Mouse (Mus musculus): ENCODE measurements around the gene Olfr223.
"Not testable (repeated sequence)": the region's sequence is repeated elsewhere in the genome, so short reads cannot be mapped to it uniquely, and the experiment has no call there.

Olfr223 gene

DNA sequence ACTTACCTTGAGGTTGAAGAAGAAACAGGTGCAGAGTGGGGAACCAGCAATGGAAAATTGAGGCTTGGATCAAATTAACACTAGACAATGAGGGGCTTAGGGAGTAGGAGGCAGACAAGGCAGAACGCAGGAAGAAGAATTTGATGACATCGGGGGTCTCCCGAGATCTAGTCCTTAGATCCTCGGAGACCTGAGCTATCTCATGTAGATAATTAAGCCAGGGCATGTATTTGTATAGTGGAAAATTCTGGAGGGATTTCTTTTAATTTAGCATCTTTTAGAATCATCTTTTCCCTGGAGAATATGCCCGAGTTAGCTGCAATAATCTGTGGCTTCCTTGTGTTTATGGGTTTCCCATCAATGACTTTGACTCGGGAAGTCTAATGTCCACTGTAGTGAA is at the start of gene Olfr223:
TSS of gene Olfr223 (minus strand) at position 101 of the 400 bp plus-strand sequence.
- DNase-seq (ENCODE audit: low spot score): no peak

DNA sequence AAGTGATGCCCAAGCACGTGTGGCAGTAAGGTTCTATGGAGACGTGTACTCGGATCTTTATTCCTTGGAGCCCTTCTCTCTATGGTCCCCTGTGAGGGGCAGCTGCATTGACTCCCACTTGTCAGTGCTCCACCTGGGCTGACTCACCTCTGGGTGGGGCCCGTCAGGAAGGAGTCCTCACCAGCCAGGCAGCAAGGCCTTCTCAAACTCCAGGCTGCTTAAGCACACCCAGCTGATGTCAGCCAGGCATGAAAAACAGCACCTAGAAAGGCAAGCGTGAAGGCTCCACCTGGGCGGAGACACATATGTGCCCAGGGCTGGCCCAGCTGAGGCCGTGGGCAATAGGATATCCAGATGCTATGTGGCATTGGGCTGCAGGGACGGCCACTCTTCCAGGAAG is 49.3 kb upstream of the Olfr223 start:
- DNase-seq (ENCODE audit: low spot score): no peak

DNA sequence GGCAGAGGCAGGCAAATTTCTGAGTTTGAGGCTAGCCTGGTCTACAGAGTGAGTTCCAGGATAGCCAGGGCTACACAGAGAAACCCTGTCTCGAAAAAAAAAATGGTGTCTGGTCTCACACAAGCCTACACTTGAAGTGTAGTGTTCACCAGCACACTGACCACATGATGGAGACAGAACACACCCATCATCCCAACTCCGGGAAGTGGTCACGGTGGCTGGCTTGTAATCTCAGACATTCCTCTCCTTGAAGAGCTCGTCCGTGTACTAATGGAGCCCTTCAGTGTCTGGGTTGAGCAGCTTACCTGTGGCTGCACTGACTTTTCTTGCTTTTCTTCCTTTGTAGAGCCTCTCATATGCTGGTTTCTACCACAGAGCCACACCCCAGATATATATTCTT is 48.1 kb upstream of the Olfr223 start:
- DNase-seq (ENCODE audit: low spot score): no peak

DNA sequence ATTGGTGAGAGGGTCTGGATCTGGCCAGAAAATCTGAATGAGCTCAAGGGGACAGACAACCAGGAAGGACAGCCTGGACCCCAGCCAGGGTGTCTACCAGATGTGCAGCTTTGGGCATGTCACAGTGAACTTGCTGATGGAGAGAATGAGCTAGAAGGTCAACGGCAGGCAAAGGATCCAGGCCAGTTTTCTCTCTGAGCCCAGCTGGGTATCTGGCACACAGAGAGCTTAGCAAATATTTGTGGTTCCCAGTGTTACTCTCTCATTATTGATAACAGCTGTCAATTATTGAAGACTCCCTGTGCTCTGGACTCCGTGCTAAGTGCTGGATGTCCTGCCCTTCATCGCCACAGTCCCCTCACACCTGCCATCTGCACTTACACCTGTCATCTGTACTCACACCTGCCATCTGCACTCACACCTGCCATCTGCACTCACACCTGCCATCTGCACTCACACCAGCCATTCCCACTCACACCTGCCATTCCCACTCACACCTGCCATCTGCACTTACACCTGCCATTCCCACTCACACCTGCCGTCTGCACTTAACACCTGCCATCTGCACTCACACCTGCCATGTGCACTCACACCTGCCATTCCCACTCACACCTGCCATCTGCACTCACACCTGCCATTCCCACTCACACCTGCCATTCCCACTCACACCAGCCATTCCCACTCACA is 47.0 kb upstream of the Olfr223 start:
- no peak for DNase-seq (ENCODE audit: low spot score)

DNA sequence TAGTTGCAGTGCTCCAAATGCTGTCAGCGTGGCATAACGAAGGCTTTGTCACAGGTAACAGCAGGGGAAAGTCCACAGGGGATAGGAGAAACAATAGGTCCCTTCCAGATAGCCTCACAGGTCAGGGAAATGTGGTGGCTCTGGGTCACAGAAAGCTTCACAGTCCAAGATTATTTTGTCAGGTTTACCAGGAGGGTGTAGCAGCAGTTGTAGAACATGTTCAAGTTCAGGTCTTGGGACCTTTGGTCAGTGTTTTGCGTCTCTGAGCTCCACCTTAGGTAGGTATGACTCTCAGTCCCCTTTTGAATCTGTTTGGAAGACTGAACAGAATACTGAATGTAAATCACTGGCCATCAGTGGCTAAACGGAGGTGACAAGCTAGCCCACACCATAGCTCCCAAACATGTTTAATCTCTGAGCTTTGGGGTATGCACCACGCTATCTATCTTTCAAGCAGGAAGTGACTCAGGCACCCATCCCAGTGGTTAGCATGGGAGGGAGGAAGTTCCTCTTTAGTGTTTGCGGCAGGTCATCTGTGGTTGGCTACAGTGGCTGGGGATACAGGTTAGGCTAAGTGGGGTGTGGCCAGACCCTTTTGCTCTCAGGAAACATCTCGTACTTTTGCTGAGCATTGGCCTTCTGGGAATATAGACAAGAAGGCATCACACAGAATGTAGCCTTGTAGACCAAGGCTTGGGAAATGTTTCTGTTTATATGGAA is 43.8 kb upstream of the Olfr223 start:
- DNase-seq (ENCODE audit: low spot score): no peak

DNA sequence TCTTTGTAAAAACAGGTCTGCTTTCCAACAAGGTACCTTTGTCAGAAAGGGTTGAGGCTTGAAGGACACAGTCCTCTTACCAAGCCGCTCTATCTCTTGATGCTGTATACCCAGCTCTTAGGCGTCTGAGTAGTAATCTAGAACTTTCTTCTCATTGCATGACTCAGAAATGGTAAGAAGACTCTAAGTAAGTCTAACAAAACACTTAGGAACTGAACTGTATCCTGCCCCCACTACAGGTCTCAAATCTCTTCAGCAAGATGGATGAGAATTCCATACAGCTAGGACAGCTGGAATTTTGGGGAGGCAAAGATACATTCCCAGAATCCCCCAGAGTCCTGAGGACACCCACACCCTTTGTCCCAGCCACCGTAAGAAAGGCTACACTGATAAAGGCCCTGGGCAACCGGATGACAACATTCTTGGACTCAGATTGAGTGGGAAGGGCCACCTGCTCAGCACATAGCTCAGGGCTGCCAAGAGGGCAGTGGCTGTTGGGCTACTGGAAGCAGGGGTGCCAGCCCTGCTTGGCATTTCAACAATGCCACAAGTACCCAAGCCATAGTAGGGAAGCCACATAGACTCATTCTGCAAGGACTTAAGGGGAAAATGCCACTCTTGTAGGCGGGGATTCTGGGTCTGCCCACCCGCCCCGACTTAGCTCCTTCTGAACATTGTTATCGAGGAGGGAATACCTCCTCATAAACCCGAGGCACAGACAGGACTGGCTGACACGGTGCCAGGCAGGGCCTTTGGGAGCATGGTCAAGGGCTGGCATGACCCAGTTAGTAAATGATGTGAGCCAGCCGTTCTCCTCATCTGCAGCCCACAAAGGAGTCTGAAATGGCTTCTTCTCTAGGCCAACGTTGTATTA is 43.0 kb upstream of the Olfr223 start:
- no peak for DNase-seq (ENCODE audit: low spot score)

DNA sequence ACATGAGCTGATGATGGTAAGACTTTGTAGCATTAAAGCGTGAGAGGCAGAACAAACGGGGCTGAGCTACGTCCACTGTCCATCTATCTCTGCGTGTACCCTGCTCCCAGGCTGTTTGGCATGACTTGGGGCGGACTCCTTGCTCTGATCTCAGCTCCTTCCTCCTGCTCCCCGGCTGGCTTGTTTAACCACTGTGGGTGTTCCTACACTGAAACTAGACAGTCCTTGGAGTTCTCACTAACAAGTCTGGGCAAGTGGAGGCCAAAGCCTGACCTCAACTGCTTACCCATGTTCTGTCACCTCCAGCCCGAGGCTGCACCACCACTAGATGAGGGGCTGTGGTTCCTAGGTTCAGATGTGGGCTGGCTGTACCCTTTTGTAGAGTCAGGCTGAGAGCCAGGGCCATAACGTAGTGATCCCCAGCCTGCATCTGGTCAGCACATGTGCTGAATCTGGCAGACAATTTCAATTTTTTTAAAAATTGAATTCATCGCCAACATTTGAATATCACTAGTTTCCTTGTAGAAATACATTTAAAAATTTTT is 42.2 kb upstream of the Olfr223 start:
- no peak for DNase-seq (ENCODE audit: low spot score)

DNA sequence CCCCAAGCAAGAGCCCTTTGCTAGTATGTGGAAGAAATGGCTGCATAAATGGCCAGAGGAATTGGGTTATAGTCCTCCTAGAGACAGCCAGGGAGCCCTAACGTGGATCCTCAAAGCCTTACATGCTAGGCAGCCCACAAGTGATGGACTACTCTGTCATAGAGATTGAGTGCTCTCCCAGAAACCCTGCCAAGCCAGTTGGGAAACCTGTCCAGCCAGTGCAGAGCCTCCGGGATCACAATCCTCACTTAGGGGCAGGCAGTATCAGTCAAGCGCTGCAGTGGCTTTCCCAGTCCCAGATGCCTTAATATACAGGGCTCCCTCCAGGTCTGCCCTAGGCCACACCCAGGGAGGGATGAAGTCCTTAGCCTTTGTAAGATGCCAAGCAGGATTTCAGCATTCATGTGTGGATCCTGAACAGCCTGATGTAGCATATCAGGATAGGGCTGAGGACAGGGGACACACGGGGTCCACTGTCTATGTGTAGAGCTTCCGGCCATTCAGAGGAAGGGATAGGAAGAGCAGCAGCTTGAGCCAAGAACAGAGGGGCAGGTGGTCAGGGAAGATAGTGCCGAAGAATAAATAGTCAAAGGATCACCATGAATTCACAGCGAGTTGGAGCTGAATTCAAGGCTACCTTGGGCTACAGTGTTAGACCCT is 41.0 kb upstream of the Olfr223 start:
- DNase-seq (ENCODE audit: low spot score): no peak

DNA sequence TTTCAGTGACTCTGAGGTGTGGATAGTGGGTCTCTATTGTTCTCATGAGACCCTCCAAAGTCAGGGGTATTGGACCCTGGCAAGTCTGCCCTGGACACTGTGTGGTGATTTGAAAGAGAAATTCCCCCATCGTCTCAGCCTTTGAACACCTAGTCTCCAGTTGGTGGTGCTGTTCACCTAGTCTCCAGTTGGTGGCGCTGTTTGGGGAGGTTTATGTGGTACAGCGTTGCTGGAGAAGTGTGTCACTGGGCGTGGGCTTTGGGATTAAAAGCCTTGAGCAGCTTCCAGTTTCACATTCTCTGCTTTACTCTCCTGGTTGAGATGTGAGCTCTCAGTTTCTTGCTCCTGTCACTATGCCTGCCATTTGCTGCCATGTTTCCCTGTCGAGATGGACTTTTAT is 39.9 kb upstream of the Olfr223 start:
- no peak for DNase-seq (ENCODE audit: low spot score)

DNA sequence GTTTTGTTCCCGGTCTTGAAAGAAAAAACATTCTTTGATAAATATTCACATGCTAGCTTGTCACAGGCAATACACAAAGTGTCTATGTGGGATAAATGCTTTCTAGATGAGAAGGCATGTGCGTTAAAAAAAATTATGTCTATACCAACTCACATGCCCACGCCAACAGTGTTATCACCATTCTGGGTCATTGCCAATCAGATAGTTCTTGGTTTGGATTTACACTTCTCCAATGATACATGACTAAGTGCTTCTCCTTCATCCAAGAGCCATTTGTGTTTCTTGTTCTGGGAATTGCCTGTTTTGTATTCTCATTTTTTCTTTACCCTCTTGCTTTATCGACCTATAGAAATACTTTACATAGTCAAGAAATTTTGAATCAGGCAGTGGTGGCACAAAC is 38.9 kb upstream of the Olfr223 start:
- no peak for DNase-seq (ENCODE audit: low spot score)

DNA sequence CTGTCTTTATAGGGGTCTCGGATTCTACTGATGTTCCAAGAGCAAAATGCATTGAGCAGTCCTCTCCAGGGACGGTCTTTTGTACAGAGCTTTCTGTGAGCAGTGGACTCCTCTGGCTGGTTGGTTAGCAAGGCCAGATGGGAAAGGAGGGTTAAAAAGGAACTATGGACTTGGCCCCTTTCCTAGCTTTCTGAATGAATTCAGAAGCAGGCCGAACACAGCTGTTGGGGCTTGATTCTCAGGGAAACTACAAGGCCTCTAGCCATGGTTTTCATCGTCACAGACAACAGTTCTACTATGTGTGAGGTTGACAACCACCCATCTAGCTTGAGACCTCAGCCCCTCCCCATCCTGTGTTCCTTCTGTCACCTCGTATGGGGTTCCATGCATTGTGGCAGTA is 36.8 kb upstream of the Olfr223 start:
- no peak for DNase-seq (ENCODE audit: low spot score)

DNA sequence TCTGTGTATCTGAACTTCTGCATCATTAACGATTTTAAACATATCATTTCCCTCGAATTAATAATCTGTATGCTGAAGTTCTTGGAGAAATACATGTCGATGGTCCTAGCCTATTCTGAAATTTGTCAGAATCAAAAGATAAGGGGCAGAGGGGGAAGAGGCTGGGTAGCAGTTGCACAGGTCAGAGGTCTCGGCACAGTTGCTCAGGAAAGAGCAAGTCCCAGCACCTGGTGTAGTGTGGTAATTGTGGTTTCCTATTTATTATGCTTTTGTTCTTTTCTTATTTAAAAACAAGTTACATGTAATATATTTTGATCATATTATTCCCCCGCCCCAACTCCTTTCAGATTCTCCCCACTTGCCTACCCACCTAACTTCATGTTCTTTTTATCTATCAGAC is 35.1 kb upstream of the Olfr223 start:
- DNase-seq (ENCODE audit: low spot score): no peak

DNA sequence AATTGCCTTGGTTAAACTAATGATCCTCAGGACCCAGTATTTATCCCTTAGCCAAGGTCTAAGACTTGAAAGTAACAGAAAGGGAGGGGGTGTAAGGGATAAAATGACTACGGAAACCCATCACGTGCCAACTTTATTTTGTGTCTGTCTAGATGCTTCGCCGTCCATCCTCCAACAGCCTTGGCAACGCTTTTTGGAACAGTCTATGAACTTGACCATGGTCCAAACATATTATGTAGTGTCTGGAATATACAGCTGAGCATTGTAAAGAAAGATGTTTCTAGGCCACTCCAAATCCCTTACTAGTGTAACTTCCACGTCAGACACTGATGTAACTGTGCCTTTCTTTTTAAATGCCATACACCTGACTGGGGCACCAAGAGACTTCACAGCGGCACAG is 33.1 kb upstream of the Olfr223 start:
- no peak for DNase-seq (ENCODE audit: low spot score)

DNA sequence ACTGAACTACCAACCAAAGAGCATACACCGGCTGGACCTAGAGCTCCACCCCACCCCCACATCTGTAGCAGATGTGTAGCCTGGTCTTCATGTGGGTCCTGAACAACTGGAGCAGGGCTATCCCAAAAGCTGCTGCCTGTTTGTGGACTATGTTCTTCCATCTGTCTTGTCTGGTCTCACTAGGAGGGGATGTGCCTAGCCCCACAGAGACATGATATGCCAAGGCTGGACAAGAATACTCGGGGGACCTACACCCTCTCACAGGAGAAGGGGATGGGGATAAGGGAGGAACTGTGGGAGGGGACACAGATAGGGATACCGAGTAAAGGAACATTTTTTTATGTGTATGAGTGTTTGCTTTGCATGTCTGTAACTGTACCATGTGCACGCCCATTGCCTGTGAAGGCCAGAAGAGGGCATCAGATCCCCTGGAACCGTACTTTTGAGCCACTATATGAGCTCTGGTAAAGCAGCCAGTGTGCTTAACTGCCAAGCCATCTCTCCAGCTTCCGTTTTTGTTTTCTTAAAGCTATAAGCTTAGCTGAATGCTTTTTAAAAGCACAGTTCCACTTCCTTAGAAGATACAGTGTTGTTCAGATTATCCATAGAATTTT is 31.0 kb upstream of the Olfr223 start:
- no peak for DNase-seq (ENCODE audit: low spot score)

DNA sequence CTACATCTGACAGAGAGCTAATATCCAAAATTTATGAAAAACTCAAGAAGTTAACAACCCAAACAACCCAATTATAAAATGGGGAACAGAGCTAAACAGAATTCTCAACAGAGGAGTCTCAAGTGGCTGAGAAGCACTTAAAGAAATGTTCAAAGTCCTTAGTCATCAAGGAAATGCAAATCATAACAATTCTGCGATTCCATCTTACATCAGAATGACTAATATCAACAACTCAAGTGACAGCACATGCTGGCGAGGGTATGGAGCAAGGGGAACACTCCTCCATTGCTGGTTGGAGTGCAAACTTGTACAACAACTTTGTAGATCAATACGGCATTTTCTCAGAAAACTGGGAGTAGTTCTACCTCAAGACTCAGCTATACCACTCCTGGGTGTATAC is 29.1 kb upstream of the Olfr223 start:
- DNase-seq (ENCODE audit: low spot score): no peak

DNA sequence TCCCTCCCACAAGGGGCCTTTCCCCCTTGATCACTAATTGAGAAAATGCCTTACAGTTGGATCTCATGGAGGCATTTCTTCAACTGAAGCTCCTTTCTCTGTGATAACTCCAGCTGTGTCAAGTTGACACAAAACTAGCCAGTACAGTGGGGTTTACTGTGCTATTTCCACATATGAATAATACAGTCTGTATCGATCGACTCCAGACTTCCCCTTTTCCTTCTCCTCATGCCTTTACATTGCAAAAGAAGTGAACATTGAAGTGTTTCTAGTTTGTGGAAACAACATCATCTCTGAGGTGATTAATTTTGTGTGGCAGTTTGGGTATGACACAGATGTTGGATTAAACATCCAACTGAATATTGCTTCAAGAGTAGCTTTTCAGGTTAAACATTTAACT is 23.9 kb upstream of the Olfr223 start:
- not testable (repeated sequence) for DNase-seq (ENCODE audit: low spot score)

DNA sequence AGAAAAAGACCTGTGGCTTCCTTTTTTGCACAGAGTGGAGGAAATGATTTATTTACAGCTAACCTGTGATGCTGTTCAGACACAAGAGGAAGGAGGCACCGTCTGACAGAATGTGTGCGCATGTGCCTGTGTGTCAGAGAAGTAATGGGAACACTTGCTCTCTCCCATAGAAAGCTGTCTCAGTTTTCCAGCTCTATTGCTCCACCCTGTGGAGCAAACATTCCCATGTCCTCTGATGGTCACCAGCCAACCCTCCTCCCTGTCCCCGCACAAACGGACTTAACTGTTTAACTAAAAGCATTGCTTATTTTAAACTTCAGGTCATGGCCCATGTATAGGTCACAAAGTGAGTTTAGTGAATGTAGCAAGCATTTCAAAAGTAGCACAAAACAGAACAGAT is 21.0 kb upstream of the Olfr223 start:
- no peak for DNase-seq (ENCODE audit: low spot score)

DNA sequence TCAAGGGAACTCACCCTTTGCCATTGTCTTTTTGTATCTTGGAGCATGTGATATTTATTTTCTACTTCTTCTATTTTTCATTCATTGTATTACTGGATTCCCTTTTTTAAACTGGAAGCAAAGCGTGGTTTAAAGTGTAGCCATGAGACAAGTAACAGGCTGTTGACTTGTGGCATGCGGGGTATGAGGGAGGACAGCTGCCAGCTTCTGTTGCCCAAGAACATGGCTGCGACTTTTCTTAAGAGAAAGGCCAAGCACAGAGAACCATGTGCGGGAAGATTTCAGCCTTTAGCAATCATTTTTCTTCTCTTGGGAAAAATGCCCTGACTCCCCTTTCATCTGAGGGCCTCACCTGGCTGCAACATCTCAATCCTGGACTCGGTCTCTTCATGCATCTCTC is 18.6 kb upstream of the Olfr223 start:
- DNase-seq (ENCODE audit: low spot score): no peak

DNA sequence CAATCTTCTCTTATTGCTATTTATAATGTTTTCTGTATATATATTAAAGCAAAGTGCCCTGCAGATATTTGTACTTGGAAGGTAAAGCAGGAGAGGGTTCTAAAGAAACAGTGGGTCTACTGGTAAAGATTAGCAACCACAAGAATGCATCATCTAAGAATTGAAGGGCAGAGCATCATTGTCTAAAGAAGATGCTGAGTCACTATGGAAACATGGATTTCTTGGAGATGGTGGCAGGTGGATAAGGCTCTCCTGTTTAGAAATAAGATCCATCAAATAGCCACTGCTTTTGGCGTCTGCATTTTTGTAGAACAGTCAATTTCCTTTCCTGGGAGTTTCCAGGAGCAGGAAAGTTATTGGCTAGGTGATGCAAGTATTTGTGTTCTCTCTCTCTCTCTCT is 9.2 kb upstream of the Olfr223 start:
- DNase-seq (ENCODE audit: low spot score): no peak

DNA sequence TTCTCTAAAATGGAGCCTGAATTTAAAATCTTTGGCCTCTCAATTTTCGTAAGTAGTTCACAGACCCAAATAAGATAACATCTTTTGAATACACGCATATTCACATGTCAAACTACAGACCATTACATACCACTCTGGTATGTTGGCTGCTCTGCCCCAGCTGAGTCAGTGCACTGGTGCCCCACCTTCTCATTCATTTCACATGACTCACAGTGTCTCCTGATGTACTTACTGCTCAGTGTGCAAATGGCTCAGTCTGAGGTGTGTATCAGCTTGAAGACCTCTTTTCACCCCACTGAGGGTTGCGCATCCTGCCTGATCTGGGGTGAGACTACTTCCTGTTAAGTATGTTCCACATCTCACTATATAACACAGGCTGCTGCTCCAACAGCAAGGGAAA is 7.8 kb upstream of the Olfr223 start:
- no peak for DNase-seq (ENCODE audit: low spot score)

DNA sequence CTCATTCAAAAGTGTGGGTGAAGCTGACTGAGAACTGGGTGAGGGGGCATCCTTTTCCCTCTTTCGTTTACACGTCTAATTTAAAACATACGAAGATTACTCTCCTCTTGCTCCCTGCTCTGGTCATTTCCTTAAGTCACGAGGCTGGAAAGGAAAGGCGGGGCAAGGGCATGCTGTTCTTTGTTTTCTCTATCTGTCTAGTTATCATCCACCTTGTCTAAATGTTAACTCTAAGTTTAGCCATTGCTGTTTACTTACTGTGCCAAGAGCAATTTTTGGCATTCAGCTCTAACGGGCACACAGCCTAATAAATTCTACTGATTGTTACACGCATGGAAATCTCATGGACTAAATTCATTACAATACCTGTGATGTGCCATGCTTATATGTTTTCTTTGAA is 6.1 kb upstream of the Olfr223 start:
- DNase-seq (ENCODE audit: low spot score): no peak

DNA sequence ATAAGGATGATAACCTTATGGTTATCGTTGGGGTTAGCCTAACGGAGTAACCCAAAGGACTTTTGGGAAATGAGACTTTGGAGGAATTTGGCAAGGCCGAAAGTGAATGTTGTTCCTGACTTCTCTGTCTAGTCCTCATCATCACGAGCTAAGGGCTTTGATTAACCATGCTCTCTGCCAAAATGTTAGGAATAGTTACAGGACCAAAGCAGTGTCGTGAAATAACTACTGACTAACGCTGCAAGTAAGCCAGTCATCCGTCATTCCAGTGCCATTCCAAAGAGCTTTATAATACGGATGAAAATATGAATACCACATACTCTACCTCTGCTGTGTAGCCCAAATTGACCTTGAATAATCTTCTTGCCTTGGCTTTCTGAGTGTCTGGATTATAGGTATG is 3.9 kb upstream of the Olfr223 start:
- no peak for DNase-seq (ENCODE audit: low spot score)
